Comparison of ENCODE assay signal across 8 mouse cellular contexts in the genomic region with DNA sequence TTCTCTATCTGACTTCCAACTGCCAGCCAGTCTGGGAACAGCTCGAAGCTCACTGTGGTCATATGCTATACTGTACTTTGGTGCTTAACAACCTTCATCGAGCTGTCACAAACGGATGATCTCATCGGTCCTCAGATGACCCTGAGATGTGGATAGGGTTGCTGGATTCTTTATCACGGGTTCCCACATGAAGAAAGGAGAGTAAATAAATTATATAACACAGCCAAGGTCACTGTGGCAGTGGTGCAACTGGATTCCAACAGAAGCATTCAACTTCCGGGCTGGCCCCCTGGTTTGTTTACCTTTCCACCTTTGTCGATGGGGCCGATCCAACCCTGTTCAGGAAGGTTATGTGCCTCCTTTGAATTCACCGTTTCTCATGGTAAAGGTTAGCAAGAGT.
DNase-seq lines count a peak whose midpoint lies in the region; ATAC-seq lines count a peak whose summit lies in the region.
"Had no signal": no experiment of that assay in that cellular context is flagged by ENCODE, and none has a peak within 500 bp of the region (broad histone marks: within the 10 kb centered on the region; RNA-seq: fewer than 3 reads in every experiment).

No protein-coding gene starts in this region.

- H3K27me3 ChIP-seq in liver, embryonic 12.5 days (replicated peaks) = no peaks in the 10 kb centered on the region
- H3K27me3 ChIP-seq: Patski had no signal

- no peak overlapping the region for H3K4me3 ChIP-seq in liver, embryonic 12.5 days

- no peak overlapping the region for H3K4me2 ChIP-seq in liver, embryonic 12.5 days

- peak; percentile 84 for ATAC-seq in liver, embryonic 12.5 days
- ATAC-seq: Patski had no signal

- H3K9me3 ChIP-seq in liver, embryonic 12.5 days (replicated peaks) = no peaks in the 10 kb centered on the region

- peak overlapping the region; percentile 48; the same call in 1 of the 2 replicates for H3K27ac ChIP-seq in liver, embryonic 12.5 days

- intact Hi-C loops in heart, postnatal 36 days (cut with DNase I) = no loop called here
- intact Hi-C loops in left cerebral cortex, postnatal 10 days (cut with DNase I) = loop anchor here (10.0 kb wide), 2 partner anchors 199 to 221 kb away; partner anchors contain the start of gene Sgk1

- 45% methylated on average over 9 of the region's 9 CpGs for WGBS in liver, embryonic 12.5 days (ENCODE audit: insufficient replicate concordance)

- peaks cover 38% of the 10 kb centered on the region for H3K4me1 ChIP-seq in liver, embryonic 12.5 days

- DNase-seq in urinary bladder, adult 18-20 months (ENCODE audit: low spot score in 2 of 2) = peak; percentile 15 to 39
- DNase-seq in urinary bladder, postnatal 4 days (ENCODE audit: low spot score in 2 of 2) = no peak
- DNase-seq in heart, postnatal 36 days = peak; percentile 18 to 50
- DNase-seq in left cerebral cortex, postnatal 10 days (ENCODE audit: extremely low spot score in 1 of 2, low spot score in 2 of 2) = no peak
- DNase-seq in right cerebral cortex, adult 18-20 months = no peak
- no peak for DNase-seq in layer of hippocampus, adult 11-12 months (ENCODE audit: low spot score)

- H3K9ac ChIP-seq in liver, embryonic 12.5 days = no peak overlapping the region

- no peaks in the 10 kb centered on the region for H3K36me3 ChIP-seq in liver, embryonic 12.5 days

Comparison
In these comparisons a context has a peak if more than half of its experiments do, and no peak if none do; other contexts are left out.
1. DNase-seq: peak in urinary bladder, adult 18-20 months (2 of 2) and heart, postnatal 36 days (2 of 2); none in urinary bladder, postnatal 4 days (0 of 2), left cerebral cortex, postnatal 10 days (0 of 2), right cerebral cortex, adult 18-20 months (single experiment) and layer of hippocampus, adult 11-12 months (single experiment).